Mouse (Mus musculus): ENCODE measurements around the gene Csf2rb2. TPM values are rescaled to one million over a fixed set of nuclear protein-coding genes. Genes with fewer than 3 reads are reported as not detected.

Csf2rb2 gene
- polyA plus RNA-seq (2017; shearing (Covaris generic)) = not detected

GRCm38 (mm10) chr15:78305341-78305933 is at the start of gene Csf2rb2:
Gene Csf2rb2, minus strand, starts transcription at chr15:78305721.

DNA sequence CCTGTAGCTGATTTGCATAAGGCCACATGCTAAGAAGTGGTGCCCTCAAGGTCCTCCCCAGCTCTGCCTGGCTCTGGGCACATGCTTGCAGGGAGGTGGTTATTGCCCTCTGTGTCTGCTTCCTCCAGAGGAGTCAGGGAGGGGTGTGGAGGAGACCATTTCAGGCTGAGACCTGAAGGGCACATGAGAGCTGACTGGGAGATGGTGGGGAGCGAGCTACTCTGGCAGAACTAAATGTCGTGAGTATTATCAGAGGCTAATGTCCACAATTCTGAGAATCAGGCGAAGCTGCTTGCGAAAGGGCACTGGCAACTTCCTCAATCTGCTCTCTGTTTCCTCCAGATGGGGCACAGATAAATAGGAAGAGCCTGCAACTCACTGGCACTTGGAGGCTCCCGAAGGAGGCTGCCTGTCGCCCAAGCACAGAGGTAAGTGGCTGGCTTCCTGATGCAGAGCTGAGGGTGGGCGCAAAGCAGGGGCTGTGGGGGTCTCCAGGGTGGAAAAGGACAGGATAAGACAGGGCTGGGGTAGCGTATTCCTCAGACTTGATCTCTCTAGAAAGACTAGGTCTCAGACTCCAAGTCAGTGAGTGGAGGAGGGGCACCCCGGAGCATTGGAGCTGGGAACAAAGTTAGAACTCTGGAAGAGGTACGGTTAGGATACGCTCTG is 20.3 kb upstream of the Csf2rb2 start, which contains the start of gene Csf2rb:
TSS of gene Csf2rb (plus strand) at position 82 of the 669 bp plus-strand sequence.

DNA sequence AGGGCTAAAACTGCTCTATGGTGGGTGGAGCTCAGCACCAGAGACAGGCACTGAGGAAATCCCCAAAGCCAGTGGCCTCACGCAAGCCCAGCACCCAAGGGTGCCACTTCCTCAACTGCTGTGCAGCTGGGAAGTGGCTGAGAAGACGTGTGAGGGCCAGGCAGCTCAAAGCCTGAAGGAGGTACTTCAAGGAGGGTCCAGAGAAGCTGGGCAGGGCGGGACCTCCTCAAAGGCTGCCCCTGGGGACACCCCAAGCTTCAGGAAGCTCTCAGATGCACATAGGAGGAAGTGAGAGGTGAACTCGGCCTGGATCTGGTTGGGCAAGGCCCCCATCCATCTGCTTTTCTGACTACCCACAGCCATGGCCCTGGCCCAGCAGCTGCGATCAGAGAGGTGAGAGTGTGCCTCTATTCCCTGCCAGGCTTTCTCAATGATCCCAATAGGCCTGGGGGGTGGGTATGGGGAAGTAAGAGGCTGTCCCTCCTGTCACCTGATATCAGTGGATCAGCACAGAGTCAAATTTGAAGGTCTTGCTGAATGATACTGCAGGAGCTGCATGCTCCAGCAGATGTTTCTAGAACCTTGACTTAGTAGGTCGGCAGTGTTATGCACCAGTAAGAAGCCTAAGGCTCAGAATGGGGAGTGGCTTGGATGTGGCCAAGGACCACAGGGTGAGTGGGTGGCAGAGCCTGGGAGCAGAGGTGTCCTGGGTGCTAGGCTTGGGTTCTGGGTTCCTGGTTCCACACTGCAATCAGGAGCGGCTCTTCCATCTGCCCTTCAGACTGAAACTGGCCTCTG is 60.6 kb downstream of the Csf2rb2 start, which contains the start of gene Ncf4:
TSS of gene Ncf4 (plus strand) at position 107 of the 798 bp plus-strand sequence.

Other genes starting within 250 kb of the Csf2rb2 start
- gene Cacng2, start 185.7 kb downstream of the Csf2rb2 start, polyA plus RNA-seq (2017; shearing (Covaris generic)) = not detected
- 40.1 TPM for gene Ift27, start 131.6 kb downstream of the Csf2rb2 start, polyA plus RNA-seq (2017; shearing (Covaris generic))
- not detected for gene Pvalb, start 99.3 kb downstream of the Csf2rb2 start, polyA plus RNA-seq (2017; shearing (Covaris generic))
- gene Ncf4, start 60.9 kb downstream of the Csf2rb2 start, polyA plus RNA-seq (2017; shearing (Covaris generic)) = 94.7 TPM
- gene Csf2rb, start 20.0 kb upstream of the Csf2rb2 start, polyA plus RNA-seq (2017; shearing (Covaris generic)) = not detected
- not detected for gene Tex33, start 90.2 kb upstream of the Csf2rb2 start, polyA plus RNA-seq (2017; shearing (Covaris generic))
- gene Tst, start 100.2 kb upstream of the Csf2rb2 start, polyA plus RNA-seq (2017; shearing (Covaris generic)) = 0.36 TPM
- gene Mpst, start 100.7 kb upstream of the Csf2rb2 start, polyA plus RNA-seq (2017; shearing (Covaris generic)) = 5.0 TPM
- 16.4 TPM for gene Kctd17, start 122.8 kb upstream of the Csf2rb2 start, polyA plus RNA-seq (2017; shearing (Covaris generic))
- not detected for gene Tmprss6, start 162.9 kb upstream of the Csf2rb2 start, polyA plus RNA-seq (2017; shearing (Covaris generic))
- gene Il2rb, start 189.6 kb upstream of the Csf2rb2 start, polyA plus RNA-seq (2017; shearing (Covaris generic)) = 461 TPM
- 0.85 TPM for gene C1qtnf6, start 225.7 kb upstream of the Csf2rb2 start, polyA plus RNA-seq (2017; shearing (Covaris generic))
- gene Sstr3, start 239.0 kb upstream of the Csf2rb2 start, polyA plus RNA-seq (2017; shearing (Covaris generic)) = not detected

Measured in effector memory CD4-positive, alpha-beta T cell, adult 5 months (primary cell).